Mouse (Mus musculus) cerebellum, adult 2 months (tissue): ENCODE data around the gene Gpc6.

ENCODE experiments used
- CTCF ChIP-seq: fragments of 200-500 bp; IDR thresholded peaks from 2 replicates; pipeline ENCODE4 v1.5.1; 2011; ENCODE audit warnings: low read depth, mild to moderate bottlenecking, control low read depth, low read length, moderate library complexity, borderline replicate concordance; ENCODE audit not compliant: insufficient read depth
- POLR2A ChIP-seq: fragments of 200-500 bp; IDR thresholded peaks from 2 replicates; pipeline ENCODE4 v1.6.1; 2011; ENCODE audit warnings: low read length, control low read depth, borderline replicate concordance; ENCODE audit not compliant: insufficient read depth

GRCm38 (mm10) chr14:117816706-117817105, 891.6 kb downstream of the Gpc6 start:
- TF ChIP-seq POLR2A (no peak), CTCF (no peak)
